Mouse (Mus musculus): ENCODE results near the gene Tpsb2.
A peak's percentile ranks its signal among the peaks of the same experiment; 100 is the strongest.

GRCm38 (mm10) chr17:25333943-25334342 lies 32.2 kb upstream of the Tpsb2 start:
- TF ChIP-seq CTCF (IDR thresholded peaks at IDR 0.05) (peak; percentile 92), EP300 (IDR thresholded peaks at IDR 0.05) (no peak)
